In genomic region chr2:13573408-13574065, GRCm38 (mm10) we compare ENCODE assay signal across 8 mouse cellular contexts. TPM values are rescaled to one million over a fixed set of nuclear protein-coding genes. Genes with fewer than 3 reads are reported as not detected.
DNase-seq lines count a peak whose midpoint lies in the region; ATAC-seq and TF ChIP-seq lines count a peak whose summit lies in the region.

Gene Vim, plus strand, starts transcription at chr2:13573927.

- H3K27ac ChIP-seq in embryonic facial prominence, embryonic 15.5 days (replicated peaks) = peak within 1 kb of the TSS; percentile 95
- peak within 1 kb of the TSS; percentile 94 for H3K27ac ChIP-seq in heart, embryonic 10.5 days
- H3K27ac ChIP-seq in kidney, embryonic 14.5 days (ENCODE audit: low read depth, low read length) = peak within 1 kb of the TSS; percentile 95
- H3K27ac ChIP-seq in liver, embryonic 12.5 days = peak within 1 kb of the TSS; percentile 66
- H3K27ac ChIP-seq in testis, adult 2 months (ENCODE audit: control insufficient read depth, insufficient read depth, low read depth, low read length) = peak within 1 kb of the TSS; percentile 88

- H3K4me1 ChIP-seq in embryonic facial prominence, embryonic 15.5 days = peaks cover 19% of the 10 kb centered on the region
- peaks cover 18% of the 10 kb centered on the region for H3K4me1 ChIP-seq in heart, embryonic 10.5 days
- H3K4me1 ChIP-seq in kidney, embryonic 14.5 days (ENCODE audit: control insufficient read depth, insufficient read depth, low read length) = peaks cover 4% of the 10 kb centered on the region; the same call in 1 of the 2 replicates
- peaks cover 38% of the 10 kb centered on the region for H3K4me1 ChIP-seq in liver, embryonic 12.5 days
- peaks cover 10% of the 10 kb centered on the region; the same call in 1 of the 2 replicates for H3K4me1 ChIP-seq in testis, adult 2 months (ENCODE audit: control insufficient read depth, insufficient read depth, low read length)

- peak within 1 kb of the TSS; percentile 84 for H3K9ac ChIP-seq in embryonic facial prominence, embryonic 15.5 days
- peak within 1 kb of the TSS; percentile 70 for H3K9ac ChIP-seq in kidney, embryonic 14.5 days (ENCODE audit: low read depth, low read length)
- peak within 1 kb of the TSS; percentile 66 for H3K9ac ChIP-seq in liver, embryonic 12.5 days

- peak; percentile 93 for DNase-seq in CD4-positive, CD25-positive, alpha-beta regulatory T cell, adult 2 months (ENCODE audit: low read depth, low spot score)
- peak; percentile 57 to 79 for DNase-seq in adrenal gland, postnatal 4 days (ENCODE audit: low spot score in 2 of 2)
- DNase-seq in heart, embryonic 10.5 days (ENCODE audit: low spot score) = peak; percentile 96
- peak; percentile 92 for DNase-seq in naive thymus-derived CD4-positive, alpha-beta T cell, adult 2 months (ENCODE audit: low read depth)

- TF ChIP-seq POLR2A in testis, adult 2 months (IDR thresholded peaks at IDR 0.05; ENCODE audit: control insufficient read depth, low read depth, low read length) = no peak; the same call in none of the 2 replicates

- under 1% methylated on average over 26 of the region's 26 CpGs for WGBS in embryonic facial prominence, embryonic 15.5 days
- under 1% methylated on average over 26 of the region's 26 CpGs for WGBS in heart, embryonic 10.5 days
- 0% methylated on average over 25 of the region's 26 CpGs for WGBS in kidney, embryonic 14.5 days
- under 1% methylated on average over 26 of the region's 26 CpGs for WGBS in liver, embryonic 12.5 days (ENCODE audit: insufficient replicate concordance)

- ATAC-seq in embryonic facial prominence, embryonic 15.5 days (ENCODE audit: insufficient number of reproducible peaks, low FRiP score, low TSS enrichment, low read depth) = peak; percentile 94
- ATAC-seq in kidney, embryonic 14.5 days (ENCODE audit: low FRiP score, low TSS enrichment) = peak; percentile 96
- ATAC-seq in liver, embryonic 12.5 days = peak; percentile 78

- no peak for TF ChIP-seq CTCF in testis, adult 2 months (IDR thresholded peaks at IDR 0.05; ENCODE audit: control insufficient read depth, insufficient read depth, insufficient replicate concordance, low read depth, low read length)

- peaks cover 6% of the 10 kb centered on the region for H3K36me3 ChIP-seq in embryonic facial prominence, embryonic 15.5 days
- peaks cover 25% of the 10 kb centered on the region for H3K36me3 ChIP-seq in heart, embryonic 10.5 days
- peaks cover 6% of the 10 kb centered on the region; the same call in 1 of the 2 replicates for H3K36me3 ChIP-seq in kidney, embryonic 14.5 days (ENCODE audit: control insufficient read depth, insufficient read depth, low read length)
- peaks cover 12% of the 10 kb centered on the region; the same call in 1 of the 2 replicates for H3K36me3 ChIP-seq in liver, embryonic 12.5 days
- no peaks in the 10 kb centered on the region for H3K36me3 ChIP-seq in testis, adult 2 months (ENCODE audit: control insufficient read depth, insufficient read depth, low read length)

- H3K27me3 ChIP-seq in embryonic facial prominence, embryonic 15.5 days = no peaks in the 10 kb centered on the region
- H3K27me3 ChIP-seq in heart, embryonic 10.5 days (ENCODE audit: insufficient read depth, poor library complexity, severe bottlenecking) = no peaks in the 10 kb centered on the region
- H3K27me3 ChIP-seq in kidney, embryonic 14.5 days (ENCODE audit: control insufficient read depth, insufficient read depth, low read length) = no peaks in the 10 kb centered on the region
- H3K27me3 ChIP-seq in liver, embryonic 12.5 days (replicated peaks) = peaks cover 55% of the 10 kb centered on the region
- H3K27me3 ChIP-seq in testis, adult 2 months (ENCODE audit: control insufficient read depth, insufficient read depth, low read length) = no peaks in the 10 kb centered on the region

- peak within 1 kb of the TSS; percentile 51 for H3K4me2 ChIP-seq in embryonic facial prominence, embryonic 15.5 days (replicated peaks)
- H3K4me2 ChIP-seq in kidney, embryonic 14.5 days (replicated peaks; ENCODE audit: low read depth, low read length) = peak within 1 kb of the TSS; percentile 77
- peak within 1 kb of the TSS; percentile 64 for H3K4me2 ChIP-seq in liver, embryonic 12.5 days

- no peaks in the 10 kb centered on the region for H3K9me3 ChIP-seq in embryonic facial prominence, embryonic 15.5 days (replicated peaks)
- no peaks in the 10 kb centered on the region for H3K9me3 ChIP-seq in heart, embryonic 10.5 days
- H3K9me3 ChIP-seq in kidney, embryonic 14.5 days (ENCODE audit: control insufficient read depth, low read length) = no peaks in the 10 kb centered on the region
- H3K9me3 ChIP-seq in liver, embryonic 12.5 days (replicated peaks) = no peaks in the 10 kb centered on the region

- H3K4me3 ChIP-seq in embryonic facial prominence, embryonic 15.5 days (replicated peaks) = peak within 1 kb of the TSS; percentile 61
- H3K4me3 ChIP-seq in heart, embryonic 10.5 days = peak within 1 kb of the TSS; percentile 80
- peak within 1 kb of the TSS; percentile 73 for H3K4me3 ChIP-seq in kidney, embryonic 14.5 days (ENCODE audit: low read length)
- peak within 1 kb of the TSS; percentile 54 for H3K4me3 ChIP-seq in liver, embryonic 12.5 days
- H3K4me3 ChIP-seq in testis, adult 2 months (ENCODE audit: control insufficient read depth, low read depth, low read length) = peak within 1 kb of the TSS; percentile 84

RNA-seq across cellular contexts. Expression of gene Vim, which starts in this region (rescaled TPM):
- 100 to 1,000 TPM; 525 to 537 TPM for total RNA-seq in adrenal gland, postnatal 4 days (2021)
- 1,081 and 1,117 TPM in 2 replicates for polyA plus RNA-seq in embryonic facial prominence, embryonic 15.5 days (2015; fragmentation: Nextera tagmentation; extraction: Ambion mirVana)
- 590 and 679 TPM in 2 replicates for polyA plus RNA-seq in heart, embryonic 10.5 days (2016; fragmentation: Nextera tagmentation; extraction: Ambion mirVana)
- polyA plus RNA-seq in kidney, embryonic 14.5 days (2014; fragmentation: Nextera tagmentation; extraction: Ambion mirVana) = 430 and 475 TPM in 2 replicates
- polyA plus RNA-seq in liver, embryonic 12.5 days (2016; fragmentation: Nextera tagmentation; extraction: Ambion mirVana) = 114 and 120 TPM in 2 replicates
- 95.7 and 100 TPM in 2 replicates for polyA plus RNA-seq in testis, adult 2 months (2012; rRNA removed)

Comparison
In these comparisons a context has a peak if more than half of its experiments do, and no peak if none do; other contexts are left out.
1. Peak in every context shown above with its lines: DNase-seq, ATAC-seq, H3K4me3 ChIP-seq and H3K27ac ChIP-seq.